Mouse (Mus musculus) forebrain, postnatal 0 days (tissue): ENCODE measurements around the gene Map3k11. TPM values are rescaled to one million over a fixed set of nuclear protein-coding genes. Genes with fewer than 3 reads are reported as not detected.

Source experiments
- ATAC-seq: fragments of 200-750 bp; cut with Nextera tagmentation; 2 replicates; pipeline ENCODE4 v1.8.0; 2017; ENCODE audit warnings: mild to moderate bottlenecking, moderate library complexity
- DNase-seq: peaks from one replicate; pipeline ENCODE4 v3.0.0-alpha.2; 2015
- H3K27ac ChIP-seq: fragments of 300-500 bp; sonication (generic); 2 replicates; pipeline ENCODE4 v1.5.1; 2014; ENCODE audit warnings: low read depth, mild to moderate bottlenecking, antibody characterized with exemption, low read length, moderate library complexity, mixed read lengths
- H3K27me3 ChIP-seq: fragments of 300-500 bp; sonication (generic); 2 replicates; pipeline ENCODE4 v1.6.1; 2014; ENCODE audit warnings: mild to moderate bottlenecking, low read length, mixed read lengths; ENCODE audit not compliant: insufficient read depth
- H3K36me3 ChIP-seq: fragments of 300-500 bp; sonication (generic); 2 replicates; pipeline ENCODE4 v1.6.1; 2014; ENCODE audit warnings: mild to moderate bottlenecking, moderate library complexity; ENCODE audit not compliant: insufficient read depth
- H3K4me1 ChIP-seq: fragments of 300-500 bp; sonication (generic); 2 replicates; pipeline ENCODE4 v1.6.1; 2014; ENCODE audit warnings: antibody characterized with exemption; ENCODE audit not compliant: insufficient read depth
- H3K4me2 ChIP-seq: fragments of 300-500 bp; sonication (generic); 2 replicates; pipeline ENCODE4 v1.6.1; 2014; ENCODE audit warnings: low read depth, mild to moderate bottlenecking, moderate library complexity
- H3K4me3 ChIP-seq: fragments of 300-500 bp; sonication (generic); 2 replicates; pipeline ENCODE4 v1.5.1; 2014; ENCODE audit warnings: low read depth, low read length, mixed read lengths
- H3K9ac ChIP-seq: fragments of 300-500 bp; sonication (generic); 2 replicates; pipeline ENCODE4 v1.6.1; 2014; ENCODE audit warnings: mild to moderate bottlenecking
- H3K9me3 ChIP-seq: fragments of 300-500 bp; sonication (generic); 2 replicates; pipeline ENCODE4 v1.6.1; 2016; ENCODE audit warnings: low read length
- CTCF ChIP-seq: sonication (generic); IDR thresholded peaks from 2 replicates; pipeline ENCODE4 v1.5.1; 2016; ENCODE audit warnings: antibody characterized with exemption, control low read depth, low read depth
- WGBS: fragments of 180-500 bp; shearing (Covaris S2); extraction: QIAGEN DNeasy Blood & Tissue Kit; methylation state at CpG from one replicate; pipeline ENCODE4 v1.1.7; 2014; 5-methylcytosine and 5-hydroxymethylcytosine counted together
- polyA plus RNA-seq: library from polyadenylated mRNA; unstranded; fragments of >200 nt; fragmentation: Nextera tagmentation; extraction: Ambion mirVana; gene quantifications from 2 replicates; pipeline ENCODE4 v1.2.1, GENCODE M21; 2015
- total RNA-seq: library from RNA; depleted of rRNA; stranded (reverse); fragments of >200 nt; gene quantifications from 2 replicates; pipeline ENCODE4 v1.2.3, GENCODE M21; 2014

The Map3k11 gene
- total and polyA plus RNA-seq, 2 experiments from 2014 or later: 8.7 to 19.7 TPM

GRCm38 (mm10) chr19:5660942-5661751, 27.4 kb upstream of the Map3k11 start:
- no peaks in the 10 kb centered on the region for H3K27me3 ChIP-seq
- 86% methylated on average over 16 of the region's 16 CpGs for WGBS
- no peak overlapping the region for H3K27ac ChIP-seq
- DNase-seq: no peak
- H3K36me3 ChIP-seq: peaks cover 21% of the 10 kb centered on the region
- H3K9ac ChIP-seq: no peak overlapping the region
- peaks cover 5% of the 10 kb centered on the region; the same call in 1 of the 2 replicates for H3K4me1 ChIP-seq
- H3K4me2 ChIP-seq: no peak overlapping the region
- TF ChIP-seq CTCF: no peak
- no peak overlapping the region for H3K4me3 ChIP-seq
- no peak for ATAC-seq
- H3K9me3 ChIP-seq: no peaks in the 10 kb centered on the region

DNA sequence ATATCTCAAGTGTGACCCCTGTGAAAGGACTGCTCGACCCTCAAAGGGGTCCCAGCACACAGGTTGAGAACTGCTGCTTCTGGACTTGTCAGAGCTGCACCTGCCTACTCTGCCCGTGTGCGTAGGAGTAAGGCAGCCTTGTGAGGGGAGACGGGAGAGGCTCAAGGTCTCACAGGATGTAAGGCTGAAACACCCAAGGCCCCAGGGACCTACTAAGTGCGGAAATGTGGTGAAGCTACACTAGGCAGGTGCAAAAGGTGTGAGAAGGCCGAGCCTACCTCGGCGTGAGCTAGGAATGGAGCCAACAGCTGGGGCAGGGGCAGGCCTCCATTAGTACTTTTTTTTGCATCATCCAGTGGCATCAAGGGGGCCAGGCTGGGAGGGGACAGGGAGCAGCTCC, 26.2 kb upstream of the Map3k11 start:
- peaks cover 5% of the 10 kb centered on the region; the same call in 1 of the 2 replicates for H3K4me1 ChIP-seq
- no peak overlapping the region for H3K4me2 ChIP-seq
- no peak for TF ChIP-seq CTCF
- ATAC-seq (no peak), DNase-seq (no peak)
- 0 out of 2 replicates have a peak overlapping the region, but pooled peaks have one; percentile 1 for H3K27ac ChIP-seq
- H3K9ac ChIP-seq: no peak overlapping the region
- H3K4me3 ChIP-seq: no peak overlapping the region
- peaks cover 33% of the 10 kb centered on the region for H3K36me3 ChIP-seq
- no peaks in the 10 kb centered on the region for H3K9me3 ChIP-seq
- no peaks in the 10 kb centered on the region for H3K27me3 ChIP-seq
- WGBS: 83% methylated on average over 8 of the region's 8 CpGs

GRCm38 (mm10) chr19:5662981-5663913, 25.3 kb upstream of the Map3k11 start, which contains the start of gene Sipa1:
Sipa1 (minus strand) TSS chr19:5663707.
- peaks cover 5% of the 10 kb centered on the region; the same call in 1 of the 2 replicates for H3K4me1 ChIP-seq
- H3K27me3 ChIP-seq: no peaks in the 10 kb centered on the region
- peaks cover 39% of the 10 kb centered on the region for H3K36me3 ChIP-seq
- DNase-seq (peak; percentile 67), ATAC-seq (peak; percentile 84)
- H3K4me3 ChIP-seq: peak within 1 kb of the TSS; percentile 32
- peak within 1 kb of the TSS; percentile 29; the same call in 1 of the 2 replicates for H3K9ac ChIP-seq
- peak within 1 kb of the TSS; percentile 49 for H3K4me2 ChIP-seq
- WGBS: 5% methylated on average over 32 of the region's 32 CpGs
- peak within 1 kb of the TSS; percentile 16; the same call in 1 of the 2 replicates for H3K27ac ChIP-seq
- 0 out of 2 replicates have a peak, but pooled peaks have one; percentile 8 for TF ChIP-seq CTCF
- no peaks in the 10 kb centered on the region for H3K9me3 ChIP-seq

GRCm38 (mm10) chr19:5664669-5665257, 23.8 kb upstream of the Map3k11 start:
- TF ChIP-seq CTCF: no peak
- no peak overlapping the region for H3K27ac ChIP-seq
- peaks cover 5% of the 10 kb centered on the region; the same call in 1 of the 2 replicates for H3K4me1 ChIP-seq
- ATAC-seq: no peak
- 92% methylated on average over 10 of the region's 10 CpGs for WGBS
- H3K9me3 ChIP-seq: no peaks in the 10 kb centered on the region
- DNase-seq: no peak
- H3K9ac ChIP-seq: no peak overlapping the region
- H3K4me2 ChIP-seq: no peak overlapping the region
- H3K4me3 ChIP-seq: no peak overlapping the region
- H3K27me3 ChIP-seq: no peaks in the 10 kb centered on the region
- H3K36me3 ChIP-seq: peaks cover 53% of the 10 kb centered on the region

- H3K27me3 ChIP-seq: no peaks in the 10 kb centered on the region
- H3K4me3 ChIP-seq: no peak overlapping the region
- no peak for TF ChIP-seq CTCF
- DNase-seq: no peak
- H3K36me3 ChIP-seq: peaks cover 53% of the 10 kb centered on the region
- H3K9ac ChIP-seq: no peak overlapping the region
- WGBS: 93% methylated on average over 15 of the region's 15 CpGs
- H3K27ac ChIP-seq: no peak overlapping the region
- H3K9me3 ChIP-seq: no peaks in the 10 kb centered on the region
- ATAC-seq: no peak
- peaks cover 5% of the 10 kb centered on the region; the same call in 1 of the 2 replicates for H3K4me1 ChIP-seq
- H3K4me2 ChIP-seq: no peak overlapping the region
Measured at GRCm38 (mm10) chr19:5665465-5665864, 23.1 kb upstream of the Map3k11 start.

DNA sequence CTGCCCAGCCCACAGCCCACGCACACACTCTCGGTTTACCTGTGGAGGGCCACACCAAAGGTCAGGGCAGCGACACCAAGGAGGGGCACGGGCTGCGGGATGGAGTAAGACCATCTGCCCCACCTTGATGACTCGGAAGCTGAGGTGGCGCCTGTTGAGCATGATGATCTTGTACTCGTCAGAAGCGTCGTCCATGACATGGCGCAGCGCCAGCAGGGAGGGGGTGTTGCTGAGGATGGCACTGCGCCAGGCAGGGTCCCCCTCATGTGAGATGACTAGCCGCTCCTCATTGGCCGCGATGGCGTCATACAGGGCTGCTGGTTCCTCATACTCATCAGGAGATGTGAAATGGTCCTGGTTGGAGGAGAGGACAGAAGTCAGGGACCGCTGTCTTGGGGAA, 22.2 kb upstream of the Map3k11 start:
- Histone ChIP-seq H3K4me2 (no peak overlapping the region), H3K27ac (no peak overlapping the region), H3K36me3 (peaks cover 57% of the 10 kb centered on the region), H3K4me3 (no peak overlapping the region), H3K9ac (no peak overlapping the region), H3K27me3 (no peaks in the 10 kb centered on the region), H3K9me3 (no peaks in the 10 kb centered on the region), H3K4me1 (peaks cover 5% of the 10 kb centered on the region; the same call in 1 of the 2 replicates)
- ATAC-seq: no peak
- no peak for TF ChIP-seq CTCF
- 88% methylated on average over 18 of the region's 18 CpGs for WGBS
- peak; percentile 5 for DNase-seq
